Mouse (Mus musculus) spleen, adult 10 weeks (tissue): ENCODE results near the gene Spdya. TPM values are rescaled to one million over a fixed set of nuclear protein-coding genes. Genes with fewer than 3 reads are reported as not detected.

Experiments used
- polyA plus RNA-seq: library from polyadenylated mRNA; stranded (reverse); fragments of 350-450 nt; fragmentation: Illumina TruSeq; extraction: RNeasy Lipid Tissue Mini Kit (QIAGEN cat#74804); gene quantifications from one replicate; pipeline ENCODE4 v1.2.3, GENCODE M21; 2015; ENCODE audit warnings: low replicate concordance; ENCODE audit not compliant: insufficient read depth

Spdya gene
- polyA plus RNA-seq: 0.19 TPM

GRCm38 (mm10) chr17:71551757-71552451, at the start of gene Spdya:
Spdya (plus strand) TSS chr17:71552061.

GRCm38 (mm10) chr17:71526711-71527564, 24.9 kb upstream of the Spdya start, which contains the start of gene Ndc80:
Ndc80 (minus strand) TSS chr17:71526857.

GRCm38 (mm10) chr17:71615638-71616318, 63.9 kb downstream of the Spdya start, which contains the start of gene Wdr43:
Wdr43 (plus strand) TSS chr17:71615895.

Other genes with a start within 250 kb of the Spdya start
- gene Emilin2, start 240.1 kb upstream of the Spdya start, polyA plus RNA-seq: 14.5 TPM
- gene Gm4707, start 92.1 kb upstream of the Spdya start, polyA plus RNA-seq: 1.1 TPM
- gene Smchd1, start 76.7 kb upstream of the Spdya start, polyA plus RNA-seq: 157 TPM
- gene Ndc80, start 25.2 kb upstream of the Spdya start, polyA plus RNA-seq: 16.4 TPM
- gene Wdr43, start 63.8 kb downstream of the Spdya start, polyA plus RNA-seq: 182 TPM
- gene Togaram2, start 121.2 kb downstream of the Spdya start, polyA plus RNA-seq: not detected
- gene Pcare, start 200.8 kb downstream of the Spdya start, polyA plus RNA-seq: not detected
- gene Clip4, start 216.4 kb downstream of the Spdya start, polyA plus RNA-seq: 0.62 TPM